Mouse (Mus musculus): ENCODE results near the gene Slc5a11.

Gene Slc5a11

GRCm38 (mm10) chr7:123214365-123215075, at the start of gene Slc5a11:
Gene Slc5a11, plus strand, starts transcription at chr7:123214780.
- no peak for DNase-seq (ENCODE audit: low spot score)

DNA sequence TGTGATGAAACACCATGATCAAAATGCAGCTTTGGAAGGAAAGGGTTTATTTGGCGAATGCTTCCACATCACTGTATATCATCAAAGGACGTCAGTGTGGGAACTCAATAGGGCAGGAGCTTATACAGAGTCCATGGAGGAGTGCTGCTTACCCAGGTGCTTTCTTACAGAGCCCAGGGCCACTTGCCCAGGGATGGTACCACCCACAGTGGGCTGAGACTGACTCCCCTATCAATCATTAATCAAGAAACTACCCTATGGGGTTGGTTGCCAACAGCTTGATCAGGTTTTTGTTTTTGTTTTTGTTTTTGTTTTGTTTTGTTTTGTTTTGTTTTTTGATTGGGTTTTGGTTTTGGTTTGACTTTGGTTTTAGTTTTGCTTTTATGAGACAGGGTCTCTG, 47.1 kb upstream of the Slc5a11 start:
- DNase-seq (ENCODE audit: low spot score) = no peak

GRCm38 (mm10) chr7:123169618-123170017, 45.0 kb upstream of the Slc5a11 start:
- DNase-seq (ENCODE audit: low spot score) = no peak

DNA sequence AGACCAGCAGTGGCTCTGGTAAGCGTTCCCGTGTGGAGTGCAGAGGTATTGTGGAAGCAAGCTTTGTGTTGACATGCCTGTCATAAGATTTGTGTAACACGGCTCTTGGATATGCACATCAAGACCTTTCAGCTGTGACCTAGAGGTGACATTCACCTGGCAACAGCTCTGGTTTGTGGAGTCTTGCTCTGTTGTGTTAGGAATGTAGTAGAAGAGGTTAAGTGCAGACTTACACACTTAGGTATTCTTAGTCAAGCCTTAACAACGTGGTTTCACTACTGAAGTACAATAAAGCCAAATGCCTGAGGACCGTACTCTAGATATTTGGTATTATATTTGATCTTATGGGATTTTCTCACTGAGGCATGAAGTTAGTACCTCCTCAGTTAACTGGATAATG, 42.5 kb upstream of the Slc5a11 start:
- no peak for DNase-seq (ENCODE audit: low spot score)

DNA sequence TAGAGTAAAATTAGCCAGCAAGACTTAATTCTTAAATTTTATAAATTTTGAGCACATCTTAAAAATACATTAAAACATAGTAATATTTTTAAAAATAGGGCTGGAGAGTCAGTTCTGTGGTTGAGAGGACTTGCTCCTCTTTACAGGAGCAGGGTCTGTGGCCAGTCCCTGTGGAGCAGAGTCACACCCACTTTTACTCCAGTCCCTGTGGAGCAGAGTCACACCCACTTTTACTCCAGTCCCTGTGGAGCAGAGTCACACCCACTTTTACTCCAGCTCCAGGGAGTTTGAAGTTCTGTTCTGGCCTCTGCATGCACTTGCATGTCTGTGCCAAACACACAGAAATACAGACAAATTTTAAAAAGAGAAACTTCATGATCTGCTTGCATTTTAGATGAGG, 37.4 kb upstream of the Slc5a11 start:
- DNase-seq (ENCODE audit: low spot score) = no peak

GRCm38 (mm10) chr7:123181787-123182701, 32.5 kb upstream of the Slc5a11 start:
- no peak for DNase-seq (ENCODE audit: low spot score)

- DNase-seq (ENCODE audit: low spot score) = no peak
These were observed 29.7 kb upstream of the Slc5a11 start for GRCm38 (mm10) chr7:123184891-123185290.

GRCm38 (mm10) chr7:123186463-123186862, 28.1 kb upstream of the Slc5a11 start:
- DNase-seq (ENCODE audit: low spot score) = no peak

- no peak for DNase-seq (ENCODE audit: low spot score)
These were observed 27.3 kb upstream of the Slc5a11 start for GRCm38 (mm10) chr7:123187246-123187645.

DNA sequence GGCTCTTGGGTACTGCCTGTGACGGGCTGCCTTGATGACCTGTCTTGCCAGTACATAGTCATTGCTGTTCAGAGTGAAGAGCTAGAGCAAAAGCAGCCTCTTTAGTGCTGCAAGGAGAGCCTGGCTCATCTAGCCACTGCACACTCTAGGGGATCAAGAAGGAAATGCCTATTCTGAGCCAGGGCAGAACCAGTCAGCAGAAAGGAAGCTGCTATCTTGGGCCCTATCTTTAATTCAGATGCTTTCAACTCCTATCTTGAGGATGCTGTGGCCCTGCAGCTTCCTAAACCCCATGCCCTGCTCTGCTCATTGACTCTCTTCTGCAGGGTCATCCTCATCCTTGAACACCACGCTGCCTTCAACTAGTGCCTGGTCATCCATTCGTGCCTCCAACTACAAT, 26.1 kb upstream of the Slc5a11 start:
- no peak for DNase-seq (ENCODE audit: low spot score)

DNA sequence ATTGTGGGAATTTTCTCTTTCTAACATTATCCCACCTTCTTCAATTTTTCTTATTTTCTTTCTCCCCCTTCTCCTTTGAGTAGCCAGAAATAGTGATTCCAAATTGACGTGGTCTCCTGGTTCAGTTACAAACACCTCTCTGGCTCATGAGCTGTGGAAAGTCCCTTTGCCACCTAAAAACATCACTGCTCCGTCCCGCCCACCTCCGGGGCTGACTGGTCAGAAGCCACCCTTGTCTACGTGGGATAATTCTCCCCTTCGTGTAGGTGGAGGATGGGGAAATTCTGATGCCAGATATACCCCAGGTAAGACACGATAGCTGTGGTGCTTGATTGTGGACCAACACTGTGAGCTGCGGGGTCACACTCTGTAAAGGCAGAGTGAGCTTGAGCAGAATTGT, 24.8 kb upstream of the Slc5a11 start:
- no peak for DNase-seq (ENCODE audit: low spot score)

GRCm38 (mm10) chr7:123191731-123192130, 22.8 kb upstream of the Slc5a11 start:
- no peak for DNase-seq (ENCODE audit: low spot score)

- no peak for DNase-seq (ENCODE audit: low spot score)
These were observed 21.4 kb upstream of the Slc5a11 start for GRCm38 (mm10) chr7:123193201-123193600.

DNA sequence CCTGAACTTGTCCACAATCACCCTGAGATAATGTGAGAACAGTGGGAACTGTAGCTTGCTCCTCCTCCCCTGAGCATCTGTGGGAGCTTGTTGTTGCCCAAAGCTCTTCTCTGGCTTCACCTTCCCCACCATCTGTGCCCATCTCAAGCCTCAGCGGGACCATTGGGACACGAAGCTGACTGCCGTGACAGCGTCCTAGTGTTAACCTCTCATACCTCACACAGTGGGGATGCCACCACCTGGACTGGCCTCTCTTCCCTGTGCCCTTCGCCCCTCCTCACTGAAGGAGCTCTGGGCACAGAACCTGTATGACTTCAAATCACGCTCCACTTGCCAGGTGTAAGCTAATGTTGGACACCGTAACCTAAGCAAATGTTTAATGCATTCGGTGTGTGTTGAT, 19.9 kb upstream of the Slc5a11 start:
- DNase-seq (ENCODE audit: low spot score) = no peak

- no peak for DNase-seq (ENCODE audit: low spot score)
These were observed 18.1 kb upstream of the Slc5a11 start for GRCm38 (mm10) chr7:123196432-123196831.

DNA sequence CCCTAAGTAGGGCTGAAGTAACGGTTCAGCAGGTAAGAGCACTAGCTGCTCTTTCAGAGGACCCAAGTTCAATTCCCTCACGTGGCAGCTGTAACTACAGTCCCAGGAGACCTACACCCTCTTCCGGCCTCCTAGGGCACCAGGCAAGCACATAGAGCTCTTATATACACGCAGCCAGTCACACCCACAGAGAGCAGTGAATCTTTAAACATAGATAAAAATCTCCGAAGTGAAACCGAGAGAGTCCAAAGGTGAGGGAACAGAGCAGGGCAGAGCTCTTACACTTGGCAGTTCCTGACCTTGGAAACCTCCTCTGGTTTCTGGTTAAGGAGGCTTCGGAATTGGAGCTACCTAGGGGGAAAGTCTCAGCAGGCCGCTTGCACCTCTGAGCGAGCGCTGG, 15.9 kb upstream of the Slc5a11 start:
- no peak for DNase-seq (ENCODE audit: low spot score)

DNA sequence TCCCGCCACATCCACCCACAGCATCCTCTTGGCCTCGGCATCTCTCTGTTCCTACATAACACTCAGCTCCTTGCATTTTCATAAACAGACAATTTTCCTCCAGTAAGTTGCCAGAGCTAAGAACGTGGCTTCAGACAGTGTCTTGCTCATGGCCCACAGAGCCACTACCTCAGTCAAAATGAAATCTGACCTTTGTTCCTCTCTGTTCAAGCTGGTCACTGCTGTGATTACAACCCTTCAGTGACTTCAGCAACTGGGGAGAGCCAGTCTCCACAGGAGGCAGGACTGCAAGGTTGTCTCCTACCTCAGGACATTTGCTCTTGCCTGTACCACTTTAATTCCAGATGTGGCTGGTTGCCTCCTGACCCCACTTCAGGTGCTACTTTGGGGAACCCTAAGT, 15.4 kb upstream of the Slc5a11 start:
- DNase-seq (ENCODE audit: low spot score) = no peak

DNA sequence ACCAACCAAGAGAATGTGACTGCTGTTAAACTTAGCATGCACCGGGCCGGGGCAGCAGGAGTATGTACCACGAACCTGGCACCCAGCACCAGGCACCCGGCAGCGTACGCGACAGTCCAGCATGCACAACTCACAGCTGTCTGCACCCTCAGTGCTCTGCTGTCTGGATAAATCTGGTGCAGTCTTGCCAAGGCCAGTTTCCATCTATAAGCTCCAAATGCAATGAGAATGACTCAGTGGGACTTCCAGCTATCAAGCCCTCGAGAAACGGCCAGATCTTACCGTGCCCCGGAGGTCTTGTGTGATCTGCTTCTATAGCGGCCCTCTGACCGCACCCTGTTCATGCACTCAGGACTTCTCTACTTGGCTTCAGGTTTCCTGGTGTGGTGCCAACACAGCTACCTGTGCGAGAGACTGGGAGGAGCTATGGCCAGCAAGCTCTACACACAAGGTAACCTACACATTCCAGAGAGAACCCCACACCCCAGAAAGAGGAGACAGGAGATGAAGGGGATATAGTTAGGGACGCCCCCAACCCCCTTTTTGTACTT, 14.8 kb upstream of the Slc5a11 start:
- no peak for DNase-seq (ENCODE audit: low spot score)

GRCm38 (mm10) chr7:123200722-123201121, 13.9 kb upstream of the Slc5a11 start:
- no peak for DNase-seq (ENCODE audit: low spot score)

DNA sequence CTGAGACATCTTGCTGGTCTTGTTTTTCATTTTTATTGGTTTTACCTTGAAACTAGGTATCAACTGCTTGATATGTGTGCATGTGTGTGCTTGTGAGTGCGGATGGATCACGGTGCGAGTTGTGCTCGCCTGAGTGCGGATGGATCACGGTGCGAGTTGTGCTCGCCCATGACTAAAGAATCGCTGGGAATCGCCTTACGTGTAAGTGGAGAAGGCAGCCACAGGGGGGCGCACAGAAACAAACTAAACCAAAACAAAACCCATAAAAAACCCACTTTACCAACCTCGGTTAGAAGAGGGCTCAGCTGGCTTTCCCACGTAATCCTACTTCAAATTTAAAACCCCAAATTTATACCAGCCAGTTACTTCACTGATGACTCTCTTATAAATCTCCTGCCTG, 9.3 kb upstream of the Slc5a11 start:
- DNase-seq (ENCODE audit: low spot score) = no peak

GRCm38 (mm10) chr7:123207561-123207960, 7.0 kb upstream of the Slc5a11 start:
- DNase-seq (ENCODE audit: low spot score) = no peak

GRCm38 (mm10) chr7:123209864-123210263, 4.7 kb upstream of the Slc5a11 start:
- no peak for DNase-seq (ENCODE audit: low spot score)

DNA sequence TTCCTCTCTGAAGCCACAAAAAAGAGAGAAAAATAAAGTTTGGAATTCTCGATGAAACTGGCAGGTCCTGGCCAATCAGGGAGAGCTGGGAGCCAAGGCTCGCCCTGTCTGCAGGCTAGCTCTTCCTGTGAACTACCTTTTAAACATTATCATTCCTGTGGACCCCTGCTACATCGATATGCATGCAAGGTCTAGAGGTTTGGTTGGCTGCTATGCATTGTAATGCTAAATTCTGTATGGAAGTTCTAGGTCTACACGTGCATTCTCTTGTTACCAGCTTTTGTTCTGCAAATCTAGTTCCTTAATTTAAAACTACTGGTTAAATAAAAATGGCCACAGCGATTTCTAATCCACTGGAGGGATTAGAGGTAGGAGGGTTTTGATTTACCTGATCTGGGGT, 3.1 kb upstream of the Slc5a11 start:
- DNase-seq (ENCODE audit: low spot score) = no peak

Measured in ovary, postnatal 10 days (tissue).